Mouse (Mus musculus): ENCODE data around the gene Kif6.

- TF ChIP-seq ZC3H11A (IDR thresholded peaks at IDR 0.05; ENCODE audit: borderline replicate concordance, low read depth, low read length) (no peak), MAFK (IDR thresholded peaks at IDR 0.05; ENCODE audit: insufficient read depth, low read depth, low read length) (no peak), ZNF384 (IDR thresholded peaks at IDR 0.05; ENCODE audit: low read depth, low read length) (no peak), CHD2 (IDR thresholded peaks at IDR 0.05; ENCODE audit: low read depth, low read length) (no peak)
Measured at GRCm38 (mm10) chr17:49652357-49652756, 37.4 kb downstream of the Kif6 start.

Data from ES-E14 (cell line).